Mouse (Mus musculus) spleen, adult 2 months (tissue): ENCODE measurements around the gene Tmem164.

ENCODE experiments used
- CTCF ChIP-seq: fragments of 200-500 bp; IDR thresholded peaks from 2 replicates; pipeline ENCODE4 v1.5.1; 2011; ENCODE audit warnings: mild to moderate bottlenecking, inconsistent platforms; ENCODE audit not compliant: insufficient read depth, insufficient read length, insufficient replicate concordance; ENCODE audit errors: extremely low read depth
- POLR2A ChIP-seq: fragments of 200-500 bp; IDR thresholded peaks from 2 replicates; pipeline ENCODE4 v1.6.1; 2011; ENCODE audit warnings: low read depth, low read length, inconsistent platforms

- no peak for TF ChIP-seq CTCF
- no peak for TF ChIP-seq POLR2A
Observed at GRCm38 (mm10) chrX:142665423-142665805, 15.8 kb upstream of the Tmem164 start.
